Mouse (Mus musculus): ENCODE measurements around the gene Fars2. TPM values are rescaled to one million over a fixed set of nuclear protein-coding genes. Genes with fewer than 3 reads are reported as not detected.
A peak's percentile ranks its signal among the peaks of the same experiment; 100 is the strongest.

Gene Fars2
- polyA plus RNA-seq, 1 experiment: 34.9 TPM

- Histone ChIP-seq H3K4me1 (ENCODE audit: control insufficient read depth, insufficient read depth, low read length) (no peaks in the 10 kb centered on the region), H3K4me3 (replicated peaks; ENCODE audit: extremely low read depth, low read depth, low read length) (no peak overlapping the region)
- DNase-seq: no peak
- TF ChIP-seq CTCF (IDR thresholded peaks at IDR 0.05; ENCODE audit: insufficient read depth, low read length) (no peak), POLR2A (IDR thresholded peaks at IDR 0.05; ENCODE audit: borderline replicate concordance, extremely low read depth, low read depth, low read length) (no peak)
- WGBS: 51% methylated on average over 1 of the region's 1 CpGs
These were observed 511.9 kb downstream of the Fars2 start for GRCm38 (mm10) chr13:36629154-36629553.

- no peaks in the 10 kb centered on the region; the same call in 1 of the 2 replicates for H3K4me1 ChIP-seq (ENCODE audit: control insufficient read depth, insufficient read depth, low read length)
- WGBS: 53% methylated on average over 7 of the region's 7 CpGs
- H3K4me3 ChIP-seq (replicated peaks; ENCODE audit: extremely low read depth, low read depth, low read length): no peak overlapping the region
- no peak for DNase-seq
- no peak for TF ChIP-seq POLR2A (IDR thresholded peaks at IDR 0.05; ENCODE audit: borderline replicate concordance, extremely low read depth, low read depth, low read length)
- TF ChIP-seq CTCF (IDR thresholded peaks at IDR 0.05; ENCODE audit: insufficient read depth, low read length): no peak
These were observed 531.0 kb downstream of the Fars2 start for GRCm38 (mm10) chr13:36648257-36648656.

GRCm38 (mm10) chr13:36654251-36654650 is 537.0 kb downstream of the Fars2 start:
- Histone ChIP-seq H3K4me3 (replicated peaks; ENCODE audit: extremely low read depth, low read depth, low read length) (no peak overlapping the region), H3K4me1 (ENCODE audit: control insufficient read depth, insufficient read depth, low read length) (no peaks in the 10 kb centered on the region; the same call in 1 of the 2 replicates)
- DNase-seq: no peak
- whole genome bisulfite sequencing: 72% methylated on average over 3 of the region's 3 CpGs
- TF ChIP-seq POLR2A (IDR thresholded peaks at IDR 0.05; ENCODE audit: borderline replicate concordance, extremely low read depth, low read depth, low read length) (no peak), CTCF (IDR thresholded peaks at IDR 0.05; ENCODE audit: insufficient read depth, low read length) (no peak)

- WGBS: 55% methylated on average over 1 of the region's 1 CpGs
- TF ChIP-seq CTCF (IDR thresholded peaks at IDR 0.05; ENCODE audit: insufficient read depth, low read length) (no peak), POLR2A (IDR thresholded peaks at IDR 0.05; ENCODE audit: borderline replicate concordance, extremely low read depth, low read depth, low read length) (no peak)
- Histone ChIP-seq H3K4me1 (ENCODE audit: control insufficient read depth, insufficient read depth, low read length) (peaks cover 3% of the 10 kb centered on the region; the same call in 1 of the 2 replicates), H3K4me3 (replicated peaks; ENCODE audit: extremely low read depth, low read depth, low read length) (no peak overlapping the region)
- DNase-seq: no peak
These were observed 562.1 kb downstream of the Fars2 start for GRCm38 (mm10) chr13:36679345-36679744.

DNA sequence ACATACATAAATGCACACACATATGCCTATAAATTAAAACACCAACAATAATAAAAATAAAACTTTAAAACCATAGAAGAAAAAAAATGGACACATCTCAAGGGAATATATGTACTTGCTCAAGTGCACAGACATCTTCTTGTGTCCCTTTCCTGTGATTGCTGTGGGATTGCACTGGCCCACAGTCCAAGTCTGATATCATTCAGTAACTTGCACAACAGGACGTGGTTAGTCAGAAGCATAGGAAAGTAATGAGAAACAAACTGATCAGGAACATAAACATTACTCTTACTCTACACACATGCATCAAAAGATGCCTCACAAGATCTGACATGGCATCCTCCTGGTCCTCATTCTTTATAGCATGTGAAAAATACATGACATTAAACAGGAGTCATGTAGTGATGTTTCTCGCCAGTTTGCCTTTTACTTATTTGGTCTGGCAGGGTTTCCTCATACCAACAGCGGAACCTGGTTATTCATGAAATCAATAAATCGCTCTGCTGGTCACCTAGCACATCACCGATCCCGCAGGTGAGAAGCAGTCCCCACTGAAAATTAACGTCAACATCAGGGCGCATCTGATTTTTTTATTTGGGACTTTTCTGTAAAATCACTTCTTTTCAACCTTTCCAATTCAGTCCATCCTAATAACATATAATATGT is 563.6 kb downstream of the Fars2 start:
- no peak for TF ChIP-seq POLR2A (IDR thresholded peaks at IDR 0.05; ENCODE audit: borderline replicate concordance, extremely low read depth, low read depth, low read length)
- no peak for TF ChIP-seq CTCF (IDR thresholded peaks at IDR 0.05; ENCODE audit: insufficient read depth, low read length)

DNA sequence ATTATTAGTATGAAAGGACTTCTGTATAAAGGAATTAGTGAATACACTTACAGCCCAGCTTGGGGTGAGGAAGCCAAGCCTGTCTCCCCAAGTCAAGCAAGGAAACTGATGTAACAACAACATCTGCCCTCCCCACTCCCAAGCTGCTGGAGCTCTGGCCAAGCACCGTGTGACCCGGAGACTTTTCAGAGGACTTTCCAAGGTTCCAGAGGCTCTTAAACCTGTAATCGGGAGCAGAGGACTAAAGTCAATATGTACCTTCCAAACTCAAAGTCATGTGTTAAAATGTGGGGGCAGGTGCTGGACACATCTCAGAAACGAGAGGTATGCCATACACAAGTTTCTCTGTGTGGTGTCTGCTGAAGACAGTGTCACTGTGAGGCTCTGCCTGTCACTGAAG is 566.4 kb downstream of the Fars2 start:
- WGBS: 57% methylated on average over 4 of the region's 4 CpGs
- Histone ChIP-seq H3K4me3 (replicated peaks; ENCODE audit: extremely low read depth, low read depth, low read length) (no peak overlapping the region), H3K4me1 (ENCODE audit: control insufficient read depth, insufficient read depth, low read length) (peaks cover 3% of the 10 kb centered on the region; the same call in 1 of the 2 replicates)
- TF ChIP-seq CTCF (IDR thresholded peaks at IDR 0.05; ENCODE audit: insufficient read depth, low read length) (no peak), POLR2A (IDR thresholded peaks at IDR 0.05; ENCODE audit: borderline replicate concordance, extremely low read depth, low read depth, low read length) (no peak)
- DNase-seq: peak; percentile 17

More for the DNA sequence above, 563.6 kb downstream of the Fars2 start:
- DNase-seq: no peak
- Histone ChIP-seq H3K4me1 (ENCODE audit: control insufficient read depth, insufficient read depth, low read length) (peaks cover 3% of the 10 kb centered on the region; the same call in 1 of the 2 replicates), H3K4me3 (replicated peaks; ENCODE audit: extremely low read depth, low read depth, low read length) (no peak overlapping the region)
- WGBS: 83% methylated on average over 8 of the region's 8 CpGs

DNA sequence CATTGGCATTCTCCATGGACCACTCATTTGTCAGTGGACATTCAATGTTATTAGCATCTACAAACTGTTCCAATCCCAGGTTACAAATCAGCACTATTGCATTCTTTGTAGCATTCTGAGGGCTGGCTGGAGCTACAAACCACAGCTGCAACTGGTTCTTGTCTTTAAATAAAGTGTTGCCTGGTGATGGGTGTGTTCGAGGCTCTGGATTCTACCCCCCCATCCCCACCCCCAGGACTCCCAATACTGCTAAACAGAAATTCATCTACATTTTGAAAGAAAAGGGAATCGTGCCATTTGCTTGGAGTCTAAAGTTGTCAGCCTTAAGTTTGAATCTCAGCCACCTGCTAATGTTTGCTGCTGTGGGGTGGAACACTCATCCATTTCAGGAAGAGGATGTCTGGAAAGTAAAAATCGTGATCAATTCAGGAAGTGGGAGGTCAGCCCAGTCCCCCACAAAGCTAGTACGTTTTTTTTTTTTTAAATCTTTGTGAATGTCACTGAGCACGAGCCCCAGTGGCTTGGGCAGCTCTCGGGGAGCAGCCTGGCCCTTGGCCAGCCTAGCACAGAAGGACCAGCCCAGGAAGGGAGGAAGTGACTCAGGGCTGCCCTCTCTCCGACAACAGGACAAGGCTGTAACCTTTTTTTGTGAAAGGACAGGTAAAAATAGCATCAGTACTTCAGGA is 578.4 kb downstream of the Fars2 start:
- DNase-seq: no peak
- no peak for TF ChIP-seq CTCF (IDR thresholded peaks at IDR 0.05; ENCODE audit: insufficient read depth, low read length)
- TF ChIP-seq POLR2A (IDR thresholded peaks at IDR 0.05; ENCODE audit: borderline replicate concordance, extremely low read depth, low read depth, low read length): no peak
- Histone ChIP-seq H3K4me3 (replicated peaks; ENCODE audit: extremely low read depth, low read depth, low read length) (no peak overlapping the region), H3K4me1 (ENCODE audit: control insufficient read depth, insufficient read depth, low read length) (peaks cover 4% of the 10 kb centered on the region; the same call in 1 of the 2 replicates)
- WGBS: 18% methylated on average over 7 of the region's 7 CpGs

GRCm38 (mm10) chr13:36696351-36696771 is 579.1 kb downstream of the Fars2 start:
- no peak for DNase-seq
- Histone ChIP-seq H3K4me1 (ENCODE audit: control insufficient read depth, insufficient read depth, low read length) (peaks cover 4% of the 10 kb centered on the region; the same call in 1 of the 2 replicates), H3K4me3 (replicated peaks; ENCODE audit: extremely low read depth, low read depth, low read length) (no peak overlapping the region)
- WGBS: 49% methylated on average over 8 of the region's 8 CpGs
- TF ChIP-seq CTCF (IDR thresholded peaks at IDR 0.05; ENCODE audit: insufficient read depth, low read length): no peak
- TF ChIP-seq POLR2A (IDR thresholded peaks at IDR 0.05; ENCODE audit: borderline replicate concordance, extremely low read depth, low read depth, low read length): no peak

DNA sequence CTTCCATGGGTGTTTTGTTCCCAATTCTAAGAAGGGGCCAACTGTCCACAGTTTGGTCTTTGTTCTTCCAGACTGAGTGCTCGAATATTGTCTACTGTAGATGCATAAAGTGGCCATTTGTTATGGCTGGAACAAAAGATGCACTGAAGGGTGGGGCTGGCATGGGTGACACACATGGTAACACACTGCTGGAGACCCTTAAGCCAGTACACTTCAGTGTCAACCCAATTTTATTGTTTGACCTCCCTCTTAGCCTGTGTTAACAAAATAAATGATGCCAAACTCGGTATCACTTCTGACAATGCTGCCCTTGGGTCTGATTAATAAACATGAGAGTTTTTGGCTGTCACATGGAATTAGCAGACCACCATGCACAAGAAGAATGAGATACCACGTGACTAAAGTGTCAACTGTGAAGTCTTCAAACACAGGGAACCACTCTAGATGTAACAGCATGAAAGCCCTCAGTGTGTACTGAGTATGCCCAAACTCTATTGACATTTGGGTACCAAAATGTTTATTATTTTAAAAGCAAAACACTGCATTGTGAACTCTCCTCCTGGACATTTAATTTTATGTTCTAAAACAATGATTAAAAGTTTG is 590.0 kb downstream of the Fars2 start:
- WGBS: 51% methylated on average over 3 of the region's 3 CpGs
- DNase-seq: no peak
- H3K4me1 ChIP-seq (ENCODE audit: control insufficient read depth, insufficient read depth, low read length): no peaks in the 10 kb centered on the region
- H3K4me3 ChIP-seq (replicated peaks; ENCODE audit: extremely low read depth, low read depth, low read length): no peak overlapping the region
- no peak for TF ChIP-seq CTCF (IDR thresholded peaks at IDR 0.05; ENCODE audit: insufficient read depth, low read length)
- no peak for TF ChIP-seq POLR2A (IDR thresholded peaks at IDR 0.05; ENCODE audit: borderline replicate concordance, extremely low read depth, low read depth, low read length)
